Mouse (Mus musculus) myocyte (in vitro differentiated cells): ENCODE measurements around the gene Mad1l1. TPM values are rescaled to one million over a fixed set of nuclear protein-coding genes. Genes with fewer than 3 reads are reported as not detected.

ENCODE experiments used
- H3K27me3 ChIP-seq: one replicate; pipeline ENCODE4 v1.6.1; 2011; ENCODE audit not compliant: control insufficient read depth, insufficient read depth, insufficient read length
- H3K36me3 ChIP-seq: one replicate; pipeline ENCODE4 v1.6.1; 2011; ENCODE audit not compliant: control insufficient read depth, insufficient read depth
- H3K4me2 ChIP-seq: one replicate; pipeline ENCODE4 v1.6.1; 2011; ENCODE audit warnings: low read depth, control low read depth
- H3K4me3 ChIP-seq: one replicate; pipeline ENCODE4 v1.5.1; 2011; ENCODE audit warnings: mild to moderate bottlenecking, control low read depth, moderate library complexity
- H3K79me2 ChIP-seq: one replicate; pipeline ENCODE4 v1.6.1; 2011; ENCODE audit not compliant: control insufficient read depth, insufficient read depth
- H3ac ChIP-seq: one replicate; pipeline ENCODE4 v1.6.1; 2011; ENCODE audit not compliant: control insufficient read depth, insufficient read length
- CEBPB ChIP-seq: IDR thresholded peaks from 2 replicates; pipeline ENCODE4 v1.6.1; 2011; ENCODE audit warnings: mild to moderate bottlenecking, moderate library complexity; ENCODE audit not compliant: poor library complexity, insufficient read depth, severe bottlenecking
- E2F4 ChIP-seq: IDR thresholded peaks from one replicate; pipeline ENCODE4 v1.6.1; 2011; ENCODE audit warnings: mild to moderate bottlenecking, control low read depth, moderate library complexity; ENCODE audit not compliant: insufficient read depth
- MAX ChIP-seq: IDR thresholded peaks from one replicate; pipeline ENCODE4 v1.6.1; 2011; ENCODE audit warnings: low read depth, mild to moderate bottlenecking, control low read depth
- MYOD1 ChIP-seq, 3 experiments: IDR thresholded peaks; one replicate each; pipeline ENCODE4 v1.6.1; 2011; ENCODE audit warnings: control low read depth in 2 of 3, low read depth in 2 of 3, mild to moderate bottlenecking in 2 of 3, moderate library complexity in 1 of 3; ENCODE audit not compliant: insufficient read length in 2 of 3, control insufficient read depth in 1 of 3
- MYOG ChIP-seq, 3 experiments: IDR thresholded peaks; one replicate each; pipeline ENCODE4 v1.6.1; 2011; ENCODE audit warnings: control low read depth in 2 of 3, low read depth in 2 of 3, mild to moderate bottlenecking in 2 of 3; ENCODE audit not compliant: insufficient read length in 2 of 3, control insufficient read depth in 1 of 3, insufficient read depth in 1 of 3
- POLR2A ChIP-seq: IDR thresholded peaks from one replicate; pipeline ENCODE4 v1.6.1; 2011; ENCODE audit warnings: low read depth, mild to moderate bottlenecking, control low read depth, moderate library complexity; ENCODE audit not compliant: insufficient read length
- POLR2AphosphoS2 ChIP-seq: IDR thresholded peaks from one replicate; pipeline ENCODE4 v1.6.1; 2011; ENCODE audit warnings: low read depth, control low read depth; ENCODE audit not compliant: insufficient read length
- REST ChIP-seq: IDR thresholded peaks from one replicate; pipeline ENCODE4 v1.6.1; 2011; ENCODE audit warnings: mild to moderate bottlenecking, control low read depth, moderate library complexity; ENCODE audit not compliant: insufficient read depth, insufficient read length
- SRF ChIP-seq: IDR thresholded peaks from one replicate; pipeline ENCODE4 v1.6.1; 2011; ENCODE audit warnings: low read depth; ENCODE audit not compliant: control insufficient read depth, insufficient read length
- TCF12 ChIP-seq: IDR thresholded peaks from one replicate; pipeline ENCODE4 v1.6.1; 2011; ENCODE audit warnings: mild to moderate bottlenecking, control low read depth; ENCODE audit not compliant: poor library complexity, insufficient read depth, severe bottlenecking
- TCF3 ChIP-seq: IDR thresholded peaks from one replicate; pipeline ENCODE4 v1.6.1; 2011; ENCODE audit warnings: low read depth, control low read depth; ENCODE audit not compliant: insufficient read length
- USF1 ChIP-seq: IDR thresholded peaks from one replicate; pipeline ENCODE4 v1.6.1; 2011; ENCODE audit warnings: low read depth, mild to moderate bottlenecking, control low read depth, moderate library complexity
- polyA plus RNA-seq: library from polyadenylated mRNA; unstranded; fragments of >200 nt; fragmentation: generic; extraction: Trizol; gene quantifications from one replicate; pipeline ENCODE4 v1.2.1, GENCODE M21; 2012; ENCODE audit warnings: missing spikeins

The Mad1l1 gene
- polyA plus RNA-seq, 1 experiment, result 35.6 TPM

- H3K4me2 ChIP-seq, result no peak overlapping the region
- H3K36me3 ChIP-seq, result no peaks in the 10 kb centered on the region
- no peak overlapping the region for H3K4me3 ChIP-seq
- peak in 1 of 3 experiments; percentile 17 for TF ChIP-seq MYOG (IDR thresholded peaks at IDR 0.05; ENCODE audit: control insufficient read depth in 1 of 3, insufficient read depth in 1 of 3, insufficient read length in 2 of 3, low read depth in 2 of 3)
- no peak for TF ChIP-seq USF1
- TF ChIP-seq POLR2AphosphoS2, result no peak
- TF ChIP-seq MAX, result no peak
- TF ChIP-seq CEBPB, result no peak
- TF ChIP-seq SRF, result no peak
- no peak for TF ChIP-seq TCF3
- no peak overlapping the region for H3ac ChIP-seq
- H3K27me3 ChIP-seq, result no peaks in the 10 kb centered on the region
- H3K79me2 ChIP-seq, result no peaks in the 10 kb centered on the region
Observed at GRCm38 (mm10) chr5:140258633-140259032, 62.7 kb downstream of the Mad1l1 start.

- Histone ChIP-seq H3K4me2 (no peak overlapping the region), H3K27me3 (no peaks in the 10 kb centered on the region), H3ac (no peak overlapping the region), H3K4me3 (no peak overlapping the region), H3K79me2 (no peaks in the 10 kb centered on the region), H3K36me3 (no peaks in the 10 kb centered on the region)
- TF ChIP-seq MAX (no peak), SRF (no peak), CEBPB (no peak), TCF3 (no peak), REST (no peak), TCF12 (no peak), USF1 (no peak), POLR2A (no peak), MYOG (IDR thresholded peaks at IDR 0.05; ENCODE audit: control insufficient read depth in 1 of 3, insufficient read depth in 1 of 3, insufficient read length in 2 of 3, low read depth in 2 of 3) (no peak), E2F4 (no peak), MYOD1 (IDR thresholded peaks at IDR 0.05; ENCODE audit: control insufficient read depth in 1 of 3, insufficient read length in 2 of 3, low read depth in 2 of 3) (no peak), POLR2AphosphoS2 (no peak)
Observed at GRCm38 (mm10) chr5:140258035-140258434, 63.3 kb downstream of the Mad1l1 start.

GRCm38 (mm10) chr5:140257439-140257838 lies 63.9 kb downstream of the Mad1l1 start:
- H3ac ChIP-seq, result no peak overlapping the region
- no peaks in the 10 kb centered on the region for H3K36me3 ChIP-seq
- no peak overlapping the region for H3K4me3 ChIP-seq
- TF ChIP-seq TCF12, result no peak
- no peak for TF ChIP-seq MAX
- no peak for TF ChIP-seq REST
- TF ChIP-seq MYOD1 (IDR thresholded peaks at IDR 0.05; ENCODE audit: control insufficient read depth in 1 of 3, insufficient read length in 2 of 3, low read depth in 2 of 3), result no peak
- TF ChIP-seq MYOG (IDR thresholded peaks at IDR 0.05; ENCODE audit: control insufficient read depth in 1 of 3, insufficient read depth in 1 of 3, insufficient read length in 2 of 3, low read depth in 2 of 3), result no peak
- no peak for TF ChIP-seq SRF
- TF ChIP-seq POLR2A, result no peak
- no peak for TF ChIP-seq E2F4
- TF ChIP-seq TCF3, result no peak
- TF ChIP-seq CEBPB, result no peak
- no peak for TF ChIP-seq POLR2AphosphoS2
- TF ChIP-seq USF1, result no peak
- no peak overlapping the region for H3K4me2 ChIP-seq
- no peaks in the 10 kb centered on the region for H3K79me2 ChIP-seq
- H3K27me3 ChIP-seq, result no peaks in the 10 kb centered on the region

- no peak overlapping the region for H3K4me2 ChIP-seq
- H3K27me3 ChIP-seq, result no peaks in the 10 kb centered on the region
- TF ChIP-seq CEBPB (no peak), REST (no peak), SRF (no peak), POLR2A (no peak), MAX (no peak), MYOD1 (IDR thresholded peaks at IDR 0.05; ENCODE audit: control insufficient read depth in 1 of 3, insufficient read length in 2 of 3, low read depth in 2 of 3) (no peak), TCF12 (no peak), E2F4 (no peak), MYOG (IDR thresholded peaks at IDR 0.05; ENCODE audit: control insufficient read depth in 1 of 3, insufficient read depth in 1 of 3, insufficient read length in 2 of 3, low read depth in 2 of 3) (no peak), TCF3 (no peak), USF1 (no peak), POLR2AphosphoS2 (no peak)
- H3K4me3 ChIP-seq, result no peak overlapping the region
- no peak overlapping the region for H3ac ChIP-seq
- no peaks in the 10 kb centered on the region for H3K36me3 ChIP-seq
- H3K79me2 ChIP-seq, result no peaks in the 10 kb centered on the region
Observed at GRCm38 (mm10) chr5:140256685-140257084, 64.7 kb downstream of the Mad1l1 start.

- H3K4me3 ChIP-seq, result no peak overlapping the region
- H3K27me3 ChIP-seq, result no peaks in the 10 kb centered on the region
Observed at GRCm38 (mm10) chr5:140255265-140255664, 66.1 kb downstream of the Mad1l1 start.

More at GRCm38 (mm10) chr5:140255265-140255664, 66.1 kb downstream of the Mad1l1 start:
- no peak overlapping the region for H3ac ChIP-seq
- no peak overlapping the region for H3K4me2 ChIP-seq
- TF ChIP-seq POLR2AphosphoS2, result no peak
- no peak for TF ChIP-seq TCF3
- H3K36me3 ChIP-seq, result no peaks in the 10 kb centered on the region
- H3K79me2 ChIP-seq, result no peaks in the 10 kb centered on the region
